29 mouse cellular contexts compared by ENCODE assay signal in the genomic region with DNA sequence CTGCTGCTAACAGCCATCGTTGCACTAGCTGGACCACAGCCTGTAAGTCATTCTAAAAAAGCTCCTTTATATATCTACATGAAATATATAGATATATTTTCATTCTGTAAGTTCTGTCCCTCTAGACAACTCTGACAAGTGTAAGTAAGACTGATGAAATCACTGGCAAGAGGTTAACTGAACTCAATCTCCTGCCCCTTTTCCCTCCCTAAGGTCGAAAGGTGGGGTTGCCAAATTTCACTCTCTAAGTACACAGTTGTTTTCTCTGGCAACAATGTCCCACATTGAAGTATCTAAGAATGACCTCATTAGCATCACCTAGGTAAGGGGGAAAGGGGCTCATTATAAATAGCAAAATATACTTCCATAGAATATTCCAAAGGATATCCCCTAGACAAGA.
"Had no signal": no experiment of that assay in that cellular context is flagged by ENCODE, and none has a peak within 500 bp of the region (broad histone marks: within the 10 kb centered on the region; RNA-seq: fewer than 3 reads in every experiment).

No protein-coding gene starts in this region.

- H3K9me3 ChIP-seq: limb, embryonic 10.5 days; limb, embryonic 12.5 days; limb, embryonic 13.5 days; limb, embryonic 15.5 days; liver, embryonic 12.5 days; liver, embryonic 13.5 days; liver, embryonic 15.5 days; lung, embryonic 15.5 days; megakaryocyte, embryonic 14.5 days; midbrain, embryonic 10.5 days; midbrain, embryonic 12.5 days; midbrain, embryonic 13.5 days; midbrain, embryonic 15.5 days; neural tube, embryonic 12.5 days; neural tube, embryonic 13.5 days had no signal

- H3K4me3 ChIP-seq: left cerebral cortex, adult 2 months; limb, embryonic 10.5 days; limb, embryonic 12.5 days; limb, embryonic 13.5 days; limb, embryonic 15.5 days; liver, embryonic 12.5 days; liver, embryonic 13.5 days; liver, embryonic 15.5 days; lung, embryonic 15.5 days; megakaryocyte, embryonic 14.5 days; midbrain, embryonic 10.5 days; midbrain, embryonic 12.5 days; midbrain, embryonic 13.5 days; midbrain, embryonic 15.5 days; neural tube, embryonic 12.5 days; neural tube, embryonic 13.5 days had no signal

- H3K4me1 ChIP-seq: limb, embryonic 10.5 days; limb, embryonic 12.5 days; limb, embryonic 13.5 days; limb, embryonic 15.5 days; liver, embryonic 12.5 days; liver, embryonic 13.5 days; liver, embryonic 15.5 days; lung, embryonic 15.5 days; megakaryocyte, embryonic 14.5 days; midbrain, embryonic 10.5 days; midbrain, embryonic 12.5 days; midbrain, embryonic 13.5 days; midbrain, embryonic 15.5 days; neural tube, embryonic 12.5 days; neural tube, embryonic 13.5 days had no signal

- ATAC-seq: liver, embryonic 12.5 days; lung, postnatal 0 days; midbrain, embryonic 13.5 days; midbrain, embryonic 15.5 days; midbrain, embryonic 16.5 days had no signal

- H3K27ac ChIP-seq: left cerebral cortex, adult 2 months; limb, embryonic 10.5 days; limb, embryonic 12.5 days; limb, embryonic 13.5 days; limb, embryonic 15.5 days; liver, embryonic 12.5 days; liver, embryonic 13.5 days; liver, embryonic 14.5 days; liver, embryonic 15.5 days; lung, embryonic 15.5 days; macrophage; midbrain, embryonic 10.5 days; midbrain, embryonic 12.5 days; midbrain, embryonic 13.5 days; midbrain, embryonic 15.5 days; neural tube, embryonic 12.5 days; neural tube, embryonic 13.5 days had no signal

- DNase-seq: left cerebral cortex, postnatal 4 days; liver, embryonic 13.5 days; lung, adult 18-20 months; lung, adult 2 months; lung, embryonic 14.5 days; lung, postnatal 10 days; lung, postnatal 14 days; lung, postnatal 36 days; lung, postnatal 4 days had no signal

- H3K4me2 ChIP-seq: limb, embryonic 12.5 days; limb, embryonic 13.5 days; limb, embryonic 15.5 days; liver, embryonic 12.5 days; liver, embryonic 13.5 days; liver, embryonic 15.5 days; lung, embryonic 14.5 days; lung, embryonic 15.5 days; midbrain, embryonic 11.5 days; midbrain, embryonic 12.5 days; midbrain, embryonic 13.5 days; midbrain, embryonic 15.5 days; neural tube, embryonic 12.5 days; neural tube, embryonic 13.5 days had no signal

- H3K27me3 ChIP-seq: limb, embryonic 12.5 days; limb, embryonic 13.5 days; limb, embryonic 15.5 days; liver, embryonic 12.5 days; liver, embryonic 13.5 days; liver, embryonic 15.5 days; lung, embryonic 15.5 days; megakaryocyte, embryonic 14.5 days; midbrain, embryonic 12.5 days; midbrain, embryonic 13.5 days; midbrain, embryonic 15.5 days; neural tube, embryonic 12.5 days; neural tube, embryonic 13.5 days had no signal

- H3K9ac ChIP-seq: limb, embryonic 12.5 days; limb, embryonic 13.5 days; limb, embryonic 15.5 days; liver, embryonic 12.5 days; liver, embryonic 13.5 days; liver, embryonic 14.5 days; liver, embryonic 15.5 days; lung, embryonic 14.5 days; lung, embryonic 15.5 days; midbrain, embryonic 12.5 days; midbrain, embryonic 13.5 days; midbrain, embryonic 15.5 days; neural tube, embryonic 12.5 days; neural tube, embryonic 13.5 days had no signal
